Mouse (Mus musculus) frontal cortex, postnatal 36 days (tissue): ENCODE measurements around the gene Srcap.

Source experiments
- DNase-seq, 2 experiments: peaks; one replicate each; pipeline ENCODE4 v3.0.0; 2022; ENCODE audit warnings: low spot score in 2 of 2

The Srcap gene

DNA sequence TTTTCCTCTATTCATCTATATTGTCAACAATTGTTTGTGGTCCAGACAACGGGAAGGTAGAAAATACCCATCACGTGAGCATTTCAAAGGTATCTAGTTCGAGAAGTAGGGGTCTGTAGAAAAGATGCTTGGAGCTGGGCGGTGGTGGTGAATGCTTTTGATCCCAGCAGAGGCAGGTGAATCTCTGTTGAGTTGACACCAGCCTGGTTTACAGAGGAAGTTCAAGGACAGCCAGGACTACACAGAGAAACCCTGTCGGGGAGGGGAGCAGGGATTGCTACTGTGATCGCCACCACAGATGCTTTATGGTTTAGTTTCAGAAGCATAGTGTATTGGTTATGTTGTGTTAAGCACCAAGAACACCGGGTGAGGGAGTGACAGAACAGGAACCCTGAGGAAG, 62.3 kb downstream of the Srcap start:
- DNase-seq, result no peak

DNA sequence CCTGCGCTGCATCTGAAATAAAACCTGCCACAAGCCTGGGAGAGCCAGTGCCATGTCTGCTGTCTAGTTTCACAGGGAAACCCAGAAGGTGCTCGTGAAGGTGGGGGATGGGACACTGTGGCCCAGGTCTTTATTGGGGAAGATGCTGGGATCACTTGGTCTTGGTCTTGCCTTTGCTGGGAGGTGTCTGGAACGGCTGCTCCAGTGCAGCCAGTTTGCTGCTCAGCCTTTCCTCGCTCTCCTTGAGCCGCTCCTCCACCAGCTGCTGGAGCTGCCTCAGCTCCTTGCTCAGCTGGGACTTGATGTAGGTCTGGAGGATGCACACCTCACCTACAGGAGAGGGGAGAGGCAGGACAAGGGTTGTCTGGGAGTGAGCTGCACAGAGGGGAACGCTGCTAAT, 71.5 kb downstream of the Srcap start:
- DNase-seq, result no peak

DNA sequence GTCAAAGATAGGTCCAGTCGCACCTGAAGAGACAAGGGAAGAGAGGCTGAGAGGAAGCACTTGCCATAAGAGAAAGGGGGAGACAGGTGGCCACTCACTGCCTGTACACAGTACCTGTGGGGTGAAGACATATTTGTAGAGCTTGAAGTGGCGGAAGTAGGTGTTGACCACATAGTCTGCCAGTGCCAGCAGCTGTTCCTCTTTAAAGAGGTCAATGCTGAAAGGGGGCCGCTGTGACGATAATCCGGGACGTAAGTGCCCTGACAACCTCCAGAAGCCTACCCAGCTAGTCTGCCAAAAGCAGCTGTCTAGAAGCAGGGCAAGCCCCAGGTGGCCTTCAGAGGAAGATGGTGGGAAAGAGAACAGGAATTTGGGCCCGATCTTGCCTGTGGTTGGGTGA, 73.2 kb downstream of the Srcap start:
- DNase-seq, result no peak

DNA sequence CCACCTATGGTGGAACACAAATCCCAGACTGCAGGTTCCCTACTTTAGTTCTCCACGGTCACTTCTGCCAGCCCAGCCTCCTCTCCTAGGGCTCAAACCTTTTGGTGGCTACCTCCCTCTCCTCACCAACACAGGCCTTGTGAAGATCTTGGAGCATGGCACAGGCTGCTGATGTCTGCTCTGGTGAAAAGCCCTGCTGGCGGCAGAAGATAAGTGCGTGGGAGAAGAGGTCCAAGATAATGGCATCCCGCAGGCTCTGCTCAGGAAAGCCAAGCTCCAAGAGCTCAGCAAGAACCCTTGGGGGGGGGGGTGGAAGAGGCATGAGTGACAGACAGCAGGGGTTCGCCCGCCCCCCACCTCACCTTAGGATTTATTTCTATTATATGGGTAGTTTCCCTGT, 74.4 kb downstream of the Srcap start:
- DNase-seq, result no peak

DNA sequence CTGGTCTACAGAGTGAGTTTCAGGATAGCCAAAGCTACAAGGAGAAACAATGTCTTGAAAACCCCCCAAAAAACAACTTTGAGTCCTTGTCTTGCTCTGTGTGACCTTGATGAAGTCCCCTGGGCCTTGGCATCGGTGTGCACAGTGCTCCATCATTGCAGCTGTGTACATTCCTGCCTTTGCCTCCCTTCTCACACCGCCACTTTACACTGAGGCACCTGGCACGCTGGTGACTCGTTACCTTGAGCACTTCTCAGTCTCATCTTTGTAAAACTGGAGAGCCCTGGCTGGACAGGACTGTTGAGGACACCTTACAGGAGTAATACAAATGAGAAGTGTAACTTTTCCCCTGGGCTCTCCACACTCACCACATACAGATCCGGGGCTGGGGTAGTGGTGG, 75.4 kb downstream of the Srcap start:
- no peak for DNase-seq

- DNase-seq, result peak; percentile 96
Observed at GRCm38 (mm10) chr7:127588011-127588871, 76.5 kb downstream of the Srcap start, which contains the start of the genes Ccdc189 and Rnf40. Gene Ccdc189 (minus strand): TSS chr7:127588595. Gene Rnf40 (plus strand): TSS chr7:127588767.

DNA sequence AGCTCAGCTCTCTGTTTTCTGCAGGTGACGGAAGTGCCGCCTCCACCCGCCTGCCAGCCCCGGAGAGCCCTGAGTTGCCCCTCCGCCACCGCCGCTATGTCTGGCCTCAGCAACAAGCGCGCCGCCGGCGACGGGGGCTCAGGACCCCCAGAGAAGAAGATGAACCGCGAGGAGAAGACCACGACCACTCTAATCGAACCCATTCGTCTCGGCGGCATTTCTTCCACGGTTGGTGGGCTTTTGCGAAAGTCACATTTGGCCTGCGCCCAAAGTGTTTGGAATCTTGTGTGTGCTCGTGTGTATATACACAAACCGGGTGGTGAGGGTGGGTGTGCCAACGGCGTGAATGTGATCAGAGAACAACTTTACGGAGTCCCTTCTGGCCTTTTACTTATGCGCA, 77.1 kb downstream of the Srcap start:
- DNase-seq, result no peak

DNA sequence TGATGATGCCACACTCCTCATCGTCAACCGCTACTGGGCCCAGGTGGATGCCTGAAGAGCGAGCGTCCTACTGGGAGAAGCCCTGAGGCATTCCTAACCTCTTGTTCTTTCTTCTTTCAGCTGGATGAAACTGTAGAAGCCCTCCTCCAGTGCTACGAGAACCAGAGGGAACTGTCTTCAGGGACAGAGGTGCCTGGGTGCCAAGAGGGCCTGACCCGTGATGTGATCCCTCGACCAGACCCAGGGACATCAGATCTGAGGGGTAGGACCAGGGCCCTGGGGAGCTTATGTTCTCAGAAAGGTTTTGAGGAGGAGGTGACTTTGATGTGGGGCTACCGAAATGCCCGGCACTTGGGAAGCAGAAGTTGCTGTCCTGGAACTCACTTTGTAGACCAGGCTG, 77.9 kb downstream of the Srcap start:
- DNase-seq, result no peak

GRCm38 (mm10) chr7:127591108-127591507, 79.3 kb downstream of the Srcap start:
- DNase-seq, result no peak

GRCm38 (mm10) chr7:127592575-127592974, 80.8 kb downstream of the Srcap start:
- no peak for DNase-seq

- DNase-seq, result no peak
Observed at GRCm38 (mm10) chr7:127596747-127597146, 85.0 kb downstream of the Srcap start.

- no peak for DNase-seq
Observed at GRCm38 (mm10) chr7:127600612-127601011, 88.8 kb downstream of the Srcap start.

- no peak for DNase-seq
Observed at GRCm38 (mm10) chr7:127601735-127602134, 90.0 kb downstream of the Srcap start.

GRCm38 (mm10) chr7:127602903-127603302, 91.1 kb downstream of the Srcap start:
- DNase-seq, result no peak

DNA sequence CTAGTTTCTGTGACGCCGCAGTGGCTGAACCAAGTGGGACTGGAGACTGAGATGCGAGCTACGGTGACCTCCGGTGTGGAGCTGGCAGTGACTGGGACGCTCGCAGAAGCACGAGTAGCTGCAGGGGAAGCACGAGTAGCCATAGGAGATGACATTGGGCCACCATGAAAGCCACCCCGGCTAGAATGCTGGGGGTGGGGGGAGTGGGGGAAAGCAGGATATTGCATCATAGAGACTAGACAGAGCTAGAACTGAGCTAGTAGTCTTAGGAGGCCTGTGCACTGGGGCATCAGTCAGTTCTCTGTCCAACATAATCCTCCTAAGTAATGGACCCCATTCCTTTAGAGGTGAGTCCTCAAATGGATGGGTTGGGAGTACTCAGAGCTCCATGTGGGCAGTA, 92.5 kb downstream of the Srcap start:
- DNase-seq, result no peak

DNA sequence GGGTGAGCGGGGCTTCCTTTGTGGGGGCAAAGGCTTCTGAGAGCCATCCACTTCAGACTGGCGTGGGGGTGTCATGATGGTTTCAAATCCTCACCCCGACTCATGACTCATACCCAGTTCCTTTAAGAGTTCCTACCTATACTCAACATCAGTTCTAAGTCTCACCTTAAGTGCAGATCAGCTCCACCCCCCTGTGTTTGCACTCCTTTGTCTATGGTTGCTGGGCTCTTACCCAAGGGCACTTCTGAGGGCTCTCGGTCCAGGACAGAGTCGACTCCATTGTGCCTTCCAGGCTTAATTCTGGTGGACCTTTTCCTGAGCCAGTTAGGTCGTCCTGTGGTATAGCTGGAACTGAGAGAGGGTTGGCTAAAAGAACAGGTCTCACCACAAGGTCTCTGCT, 95.4 kb downstream of the Srcap start:
- no peak for DNase-seq
